Mouse (Mus musculus): ENCODE results near the gene Gm20481. TPM values are rescaled to one million over a fixed set of nuclear protein-coding genes. Genes with fewer than 3 reads are reported as not detected.

Gm20481 gene
- polyA plus RNA-seq, 1 experiment from 2014 or later, result not detected

- no peak overlapping the region for H3K9ac ChIP-seq (ENCODE audit: low read length)
- no peak for ATAC-seq (ENCODE audit: low FRiP score)
Observed at GRCm38 (mm10) chr17:35016791-35017705, 47.3 kb downstream of the Gm20481 start.

GRCm38 (mm10) chr17:35017706-35018030 lies 48.0 kb downstream of the Gm20481 start:
- H3K27me3 ChIP-seq (ENCODE audit: control insufficient read depth, insufficient read depth, low read length), result no peaks in the 10 kb centered on the region
- H3K4me3 ChIP-seq (ENCODE audit: low read depth, low read length), result no peak overlapping the region
- 73% methylated on average over 14 of the region's 14 CpGs for WGBS
- ATAC-seq (ENCODE audit: low FRiP score), result no peak
- peaks cover 6% of the 10 kb centered on the region for H3K4me1 ChIP-seq (ENCODE audit: control insufficient read depth, insufficient read depth, low read length)
- H3K9me3 ChIP-seq (ENCODE audit: control insufficient read depth, low read length), result no peaks in the 10 kb centered on the region
- peaks cover 27% of the 10 kb centered on the region for H3K36me3 ChIP-seq (ENCODE audit: control insufficient read depth, insufficient read depth, low read length)
- H3K4me2 ChIP-seq, result no peak overlapping the region
- DNase-seq (ENCODE audit: low spot score, missing footprints), result no peak
- no peak overlapping the region for H3K27ac ChIP-seq (ENCODE audit: low read depth, low read length)
- H3K9ac ChIP-seq (ENCODE audit: low read length), result no peak overlapping the region

More at GRCm38 (mm10) chr17:35016791-35017705, 47.3 kb downstream of the Gm20481 start:
- Histone ChIP-seq H3K36me3 (ENCODE audit: control insufficient read depth, insufficient read depth, low read length) (peaks cover 31% of the 10 kb centered on the region), H3K27me3 (ENCODE audit: control insufficient read depth, insufficient read depth, low read length) (no peaks in the 10 kb centered on the region), H3K4me2 (no peak overlapping the region), H3K4me1 (ENCODE audit: control insufficient read depth, insufficient read depth, low read length) (peaks cover 6% of the 10 kb centered on the region), H3K4me3 (ENCODE audit: low read depth, low read length) (no peak overlapping the region), H3K27ac (ENCODE audit: low read depth, low read length) (no peak overlapping the region), H3K9me3 (ENCODE audit: control insufficient read depth, low read length) (no peaks in the 10 kb centered on the region)
- DNase-seq (ENCODE audit: low spot score, missing footprints), result no peak
- WGBS, result 85% methylated on average over 10 of the region's 10 CpGs

- no peak for DNase-seq (ENCODE audit: low spot score, missing footprints)
- H3K27me3 ChIP-seq (ENCODE audit: control insufficient read depth, insufficient read depth, low read length), result no peaks in the 10 kb centered on the region
- no peak overlapping the region for H3K9ac ChIP-seq (ENCODE audit: low read length)
- H3K36me3 ChIP-seq (ENCODE audit: control insufficient read depth, insufficient read depth, low read length), result peaks cover 23% of the 10 kb centered on the region
- peaks cover 6% of the 10 kb centered on the region for H3K4me1 ChIP-seq (ENCODE audit: control insufficient read depth, insufficient read depth, low read length)
- H3K4me3 ChIP-seq (ENCODE audit: low read depth, low read length), result no peak overlapping the region
- no peak overlapping the region for H3K27ac ChIP-seq (ENCODE audit: low read depth, low read length)
- 73% methylated on average over 3 of the region's 3 CpGs for WGBS
- no peaks in the 10 kb centered on the region for H3K9me3 ChIP-seq (ENCODE audit: control insufficient read depth, low read length)
- H3K4me2 ChIP-seq, result no peak overlapping the region
- ATAC-seq (ENCODE audit: low FRiP score), result no peak
Observed at GRCm38 (mm10) chr17:35018171-35018570, 48.5 kb downstream of the Gm20481 start.

GRCm38 (mm10) chr17:35019894-35020293 lies 50.2 kb downstream of the Gm20481 start:
- Histone ChIP-seq H3K4me2 (no peak overlapping the region), H3K4me1 (ENCODE audit: control insufficient read depth, insufficient read depth, low read length) (peaks cover 6% of the 10 kb centered on the region), H3K36me3 (ENCODE audit: control insufficient read depth, insufficient read depth, low read length) (peaks cover 5% of the 10 kb centered on the region), H3K27me3 (ENCODE audit: control insufficient read depth, insufficient read depth, low read length) (no peaks in the 10 kb centered on the region), H3K9me3 (ENCODE audit: control insufficient read depth, low read length) (no peaks in the 10 kb centered on the region), H3K4me3 (ENCODE audit: low read depth, low read length) (no peak overlapping the region), H3K27ac (ENCODE audit: low read depth, low read length) (no peak overlapping the region), H3K9ac (ENCODE audit: low read length) (no peak overlapping the region)
- ATAC-seq (ENCODE audit: low FRiP score), result no peak
- WGBS, result 84% methylated on average over 11 of the region's 11 CpGs
- DNase-seq (ENCODE audit: low spot score, missing footprints), result no peak

GRCm38 (mm10) chr17:35020551-35020950 lies 50.8 kb downstream of the Gm20481 start:
- H3K36me3 ChIP-seq (ENCODE audit: control insufficient read depth, insufficient read depth, low read length), result peaks cover 3% of the 10 kb centered on the region
- H3K4me1 ChIP-seq (ENCODE audit: control insufficient read depth, insufficient read depth, low read length), result peaks cover 6% of the 10 kb centered on the region
- no peak overlapping the region for H3K4me3 ChIP-seq (ENCODE audit: low read depth, low read length)
- H3K27ac ChIP-seq (ENCODE audit: low read depth, low read length), result no peak overlapping the region
- no peaks in the 10 kb centered on the region for H3K27me3 ChIP-seq (ENCODE audit: control insufficient read depth, insufficient read depth, low read length)
- ATAC-seq (ENCODE audit: low FRiP score) (no peak), DNase-seq (ENCODE audit: low spot score, missing footprints) (no peak)
- H3K9ac ChIP-seq (ENCODE audit: low read length), result no peak overlapping the region
- no peaks in the 10 kb centered on the region for H3K9me3 ChIP-seq (ENCODE audit: control insufficient read depth, low read length)
- 82% methylated on average over 8 of the region's 8 CpGs for WGBS
- no peak overlapping the region for H3K4me2 ChIP-seq

- DNase-seq (ENCODE audit: low spot score, missing footprints), result peak; percentile 100
- ATAC-seq (ENCODE audit: low FRiP score), result peak; percentile 85
- no peak overlapping the region; the same call in 1 of the 2 replicates for H3K4me3 ChIP-seq (ENCODE audit: low read depth, low read length)
- no peaks in the 10 kb centered on the region for H3K27me3 ChIP-seq (ENCODE audit: control insufficient read depth, insufficient read depth, low read length)
- no peak overlapping the region; the same call in 1 of the 2 replicates for H3K27ac ChIP-seq (ENCODE audit: low read depth, low read length)
- H3K36me3 ChIP-seq (ENCODE audit: control insufficient read depth, insufficient read depth, low read length), result no peaks in the 10 kb centered on the region
- peak overlapping the region; percentile 30 for H3K4me2 ChIP-seq
- H3K9ac ChIP-seq (ENCODE audit: low read length), result peak overlapping the region; percentile 6; the same call in 1 of the 2 replicates
- peaks cover 6% of the 10 kb centered on the region for H3K4me1 ChIP-seq (ENCODE audit: control insufficient read depth, insufficient read depth, low read length)
- no peaks in the 10 kb centered on the region for H3K9me3 ChIP-seq (ENCODE audit: control insufficient read depth, low read length)
- whole genome bisulfite sequencing, result 4% methylated on average over 16 of the region's 17 CpGs
Observed at GRCm38 (mm10) chr17:35021163-35021808, 51.6 kb downstream of the Gm20481 start.

Other genes starting within 250 kb of the Gm20481 start
- gene C4b, start 226.0 kb upstream of the Gm20481 start, polyA plus RNA-seq (2014; fragmentation: Nextera tagmentation; extraction: Ambion mirVana), result not detected in 2 replicates
- gene Cyp21a1, start 165.4 kb upstream of the Gm20481 start, polyA plus RNA-seq (2014; fragmentation: Nextera tagmentation; extraction: Ambion mirVana), result not detected in 2 replicates
- 20.2 and 21.5 TPM in 2 replicates for gene Stk19, start 133.0 kb upstream of the Gm20481 start, polyA plus RNA-seq (2014; fragmentation: Nextera tagmentation; extraction: Ambion mirVana)
- gene Dxo, start 132.9 kb upstream of the Gm20481 start, polyA plus RNA-seq (2014; fragmentation: Nextera tagmentation; extraction: Ambion mirVana), result 60.7 and 64.8 TPM in 2 replicates
- gene Skiv2l, start 119.7 kb upstream of the Gm20481 start, polyA plus RNA-seq (2014; fragmentation: Nextera tagmentation; extraction: Ambion mirVana), result 30.7 and 36.2 TPM in 2 replicates
- 117 and 125 TPM in 2 replicates for gene Nelfe, start 119.5 kb upstream of the Gm20481 start, polyA plus RNA-seq (2014; fragmentation: Nextera tagmentation; extraction: Ambion mirVana)
- 1.6 and 1.9 TPM in 2 replicates for gene Cfb, start 107.4 kb upstream of the Gm20481 start, polyA plus RNA-seq (2014; fragmentation: Nextera tagmentation; extraction: Ambion mirVana)
- gene Zbtb12, start 90.4 kb upstream of the Gm20481 start, polyA plus RNA-seq (2014; fragmentation: Nextera tagmentation; extraction: Ambion mirVana), result 2.5 and 2.9 TPM in 2 replicates
- gene Gm20547, start 87.9 kb upstream of the Gm20481 start, polyA plus RNA-seq (2014; fragmentation: Nextera tagmentation; extraction: Ambion mirVana), result 0.05 and 0.15 TPM in 2 replicates
- gene C2, start 71.6 kb upstream of the Gm20481 start, polyA plus RNA-seq (2014; fragmentation: Nextera tagmentation; extraction: Ambion mirVana), result 0.83 and 1.5 TPM in 2 replicates
- 56.9 and 60.5 TPM in 2 replicates for gene Ehmt2, start 71.4 kb upstream of the Gm20481 start, polyA plus RNA-seq (2014; fragmentation: Nextera tagmentation; extraction: Ambion mirVana)
- not detected in 2 replicates for gene Slc44a4, start 55.4 kb upstream of the Gm20481 start, polyA plus RNA-seq (2014; fragmentation: Nextera tagmentation; extraction: Ambion mirVana)
- gene Neu1, start 38.7 kb upstream of the Gm20481 start, polyA plus RNA-seq (2014; fragmentation: Nextera tagmentation; extraction: Ambion mirVana), result 11.0 and 12.3 TPM in 2 replicates
- 0.08 and 0.26 TPM in 2 replicates for gene Hspa1b, start 10.7 kb upstream of the Gm20481 start, polyA plus RNA-seq (2014; fragmentation: Nextera tagmentation; extraction: Ambion mirVana)
- gene Hspa1a, start 2.2 kb downstream of the Gm20481 start, polyA plus RNA-seq (2014; fragmentation: Nextera tagmentation; extraction: Ambion mirVana), result 0.59 and 1.2 TPM in 2 replicates
- gene Hspa1l, start 2.8 kb downstream of the Gm20481 start, polyA plus RNA-seq (2014; fragmentation: Nextera tagmentation; extraction: Ambion mirVana), result 1.4 and 2.0 TPM in 2 replicates
- gene Lsm2, start 11.9 kb downstream of the Gm20481 start, polyA plus RNA-seq (2014; fragmentation: Nextera tagmentation; extraction: Ambion mirVana), result 213 and 234 TPM in 2 replicates
- gene Vars, start 31.1 kb downstream of the Gm20481 start, polyA plus RNA-seq (2014; fragmentation: Nextera tagmentation; extraction: Ambion mirVana), result 76.1 and 81.2 TPM in 2 replicates
- 0.07 TPM in 1 of 2 replicates, not detected in the other for gene Vwa7, start 46.7 kb downstream of the Gm20481 start, polyA plus RNA-seq (2014; fragmentation: Nextera tagmentation; extraction: Ambion mirVana)
- gene Sapcd1, start 58.1 kb downstream of the Gm20481 start, polyA plus RNA-seq (2014; fragmentation: Nextera tagmentation; extraction: Ambion mirVana), result 5.3 and 7.3 TPM in 2 replicates
- gene Msh5, start 76.8 kb downstream of the Gm20481 start, polyA plus RNA-seq (2014; fragmentation: Nextera tagmentation; extraction: Ambion mirVana), result 5.0 and 5.2 TPM in 2 replicates
- 73.8 and 83.9 TPM in 2 replicates for gene Clic1, start 80.1 kb downstream of the Gm20481 start, polyA plus RNA-seq (2014; fragmentation: Nextera tagmentation; extraction: Ambion mirVana)
- 614 and 653 TPM in 2 replicates for gene Ddah2, start 89.1 kb downstream of the Gm20481 start, polyA plus RNA-seq (2014; fragmentation: Nextera tagmentation; extraction: Ambion mirVana)
- gene Ly6g6c, start 95.5 kb downstream of the Gm20481 start, polyA plus RNA-seq (2014; fragmentation: Nextera tagmentation; extraction: Ambion mirVana), result not detected in 2 replicates
- 0.76 and 0.89 TPM in 2 replicates for gene Mpig6b, start 96.3 kb downstream of the Gm20481 start, polyA plus RNA-seq (2014; fragmentation: Nextera tagmentation; extraction: Ambion mirVana)
- not detected in 2 replicates for gene Ly6g6e, start 107.0 kb downstream of the Gm20481 start, polyA plus RNA-seq (2014; fragmentation: Nextera tagmentation; extraction: Ambion mirVana)
- gene Ly6g6d, start 108.2 kb downstream of the Gm20481 start, polyA plus RNA-seq (2014; fragmentation: Nextera tagmentation; extraction: Ambion mirVana), result 0.97 and 1.5 TPM in 2 replicates
- gene Ly6g6f, start 115.7 kb downstream of the Gm20481 start, polyA plus RNA-seq (2014; fragmentation: Nextera tagmentation; extraction: Ambion mirVana), result 0.28 and 0.74 TPM in 2 replicates
- 40.5 and 45.2 TPM in 2 replicates for gene Abhd16a, start 119.4 kb downstream of the Gm20481 start, polyA plus RNA-seq (2014; fragmentation: Nextera tagmentation; extraction: Ambion mirVana)
- gene Ly6g5c, start 138.4 kb downstream of the Gm20481 start, polyA plus RNA-seq (2014; fragmentation: Nextera tagmentation; extraction: Ambion mirVana), result not detected in 2 replicates
- 0.86 and 1.2 TPM in 2 replicates for gene Ly6g5b, start 145.5 kb downstream of the Gm20481 start, polyA plus RNA-seq (2014; fragmentation: Nextera tagmentation; extraction: Ambion mirVana)
- gene Gpank1, start 151.5 kb downstream of the Gm20481 start, polyA plus RNA-seq (2014; fragmentation: Nextera tagmentation; extraction: Ambion mirVana), result 24.4 and 26.3 TPM in 2 replicates
- 293 and 299 TPM in 2 replicates for gene Csnk2b, start 152.1 kb downstream of the Gm20481 start, polyA plus RNA-seq (2014; fragmentation: Nextera tagmentation; extraction: Ambion mirVana)
- gene D17H6S53E, start 156.5 kb downstream of the Gm20481 start, polyA plus RNA-seq (2014; fragmentation: Nextera tagmentation; extraction: Ambion mirVana), result 7.1 and 8.1 TPM in 2 replicates
- 0.37 and 0.45 TPM in 2 replicates for gene Apom, start 162.1 kb downstream of the Gm20481 start, polyA plus RNA-seq (2014; fragmentation: Nextera tagmentation; extraction: Ambion mirVana)
- gene Bag6, start 165.3 kb downstream of the Gm20481 start, polyA plus RNA-seq (2014; fragmentation: Nextera tagmentation; extraction: Ambion mirVana), result 96.0 and 104 TPM in 2 replicates
- gene Prrc2a, start 195.0 kb downstream of the Gm20481 start, polyA plus RNA-seq (2014; fragmentation: Nextera tagmentation; extraction: Ambion mirVana), result 138 and 153 TPM in 2 replicates
- 7.8 and 8.4 TPM in 2 replicates for gene Aif1, start 206.2 kb downstream of the Gm20481 start, polyA plus RNA-seq (2014; fragmentation: Nextera tagmentation; extraction: Ambion mirVana)
- 7.8 and 10.2 TPM in 2 replicates for gene Lst1, start 218.5 kb downstream of the Gm20481 start, polyA plus RNA-seq (2014; fragmentation: Nextera tagmentation; extraction: Ambion mirVana)
- 0.41 TPM in 1 of 2 replicates, not detected in the other for gene Ltb, start 224.5 kb downstream of the Gm20481 start, polyA plus RNA-seq (2014; fragmentation: Nextera tagmentation; extraction: Ambion mirVana)
- 0.26 TPM in 1 of 2 replicates, not detected in the other for gene Tnf, start 232.1 kb downstream of the Gm20481 start, polyA plus RNA-seq (2014; fragmentation: Nextera tagmentation; extraction: Ambion mirVana)
- gene Lta, start 235.4 kb downstream of the Gm20481 start, polyA plus RNA-seq (2014; fragmentation: Nextera tagmentation; extraction: Ambion mirVana), result not detected in 2 replicates

Data from midbrain, embryonic 11.5 days (tissue).